Mouse (Mus musculus) olfactory bulb, adult 2 months (tissue): ENCODE results near the gene Mfsd4a. TPM values are rescaled to one million over a fixed set of nuclear protein-coding genes. Genes with fewer than 3 reads are reported as not detected.

ENCODE experiments used
- H3K27ac ChIP-seq: fragments of 200-500 bp; 2 replicates; pipeline ENCODE4 v1.5.1; 2012; ENCODE audit warnings: low read depth, low read length; ENCODE audit not compliant: insufficient read depth
- H3K4me1 ChIP-seq: fragments of 200-500 bp; 2 replicates; pipeline ENCODE4 v1.6.1; 2012; ENCODE audit warnings: low read length; ENCODE audit not compliant: control insufficient read depth, insufficient read depth
- H3K4me3 ChIP-seq: fragments of 200-500 bp; 2 replicates; pipeline ENCODE4 v1.5.1; 2012; ENCODE audit warnings: mild to moderate bottlenecking, low read depth, low read length, moderate library complexity; ENCODE audit not compliant: insufficient read depth
- CTCF ChIP-seq: fragments of 200-500 bp; IDR thresholded peaks from 2 replicates; pipeline ENCODE4 v1.5.1; 2012; ENCODE audit warnings: low read depth, mild to moderate bottlenecking, low read length, moderate library complexity; ENCODE audit not compliant: insufficient read depth
- POLR2A ChIP-seq: fragments of 200-500 bp; IDR thresholded peaks from 2 replicates; pipeline ENCODE4 v1.6.1; 2012; ENCODE audit warnings: mild to moderate bottlenecking, low read depth, low read length, moderate library complexity; ENCODE audit not compliant: insufficient read depth
- WGBS: fragments of 180-500 bp; shearing (Covaris S2); methylation state at CpG from one replicate; pipeline ENCODE4 v1.1.7; 2018; 5-methylcytosine and 5-hydroxymethylcytosine counted together
- polyA plus RNA-seq: library from polyadenylated mRNA; stranded (reverse); fragments of >200 nt; gene quantifications from 2 replicates; pipeline ENCODE4 v1.2.4, GENCODE M21; 2012; ENCODE audit warnings: low replicate concordance; ENCODE audit not compliant: missing spikeins, insufficient read depth, insufficient read length

Mfsd4a gene
- polyA plus RNA-seq, 1 experiment = not detected

- TF ChIP-seq CTCF (no peak), POLR2A (no peak)
- Histone ChIP-seq H3K27ac (no peak overlapping the region), H3K4me1 (no peaks in the 10 kb centered on the region), H3K4me3 (no peak overlapping the region)
- whole genome bisulfite sequencing = 92% methylated on average over 6 of the region's 6 CpGs
Observed at GRCm38 (mm10) chr1:131973991-131974390, 93.9 kb downstream of the Mfsd4a start.

Other genes starting within 250 kb of the Mfsd4a start
- not detected in 2 replicates for gene Slc41a1, start 240.6 kb downstream of the Mfsd4a start, polyA plus RNA-seq
- not detected in 2 replicates for gene Rab29, start 200.8 kb downstream of the Mfsd4a start, polyA plus RNA-seq
- 215 and 292 TPM in 2 replicates for gene Nucks1, start 157.5 kb downstream of the Mfsd4a start, polyA plus RNA-seq
- not detected in 2 replicates for gene Slc45a3, start 105.1 kb downstream of the Mfsd4a start, polyA plus RNA-seq
- not detected in 2 replicates for gene Elk4, start 60.5 kb downstream of the Mfsd4a start, polyA plus RNA-seq
- gene Cdk18, start 71.6 kb upstream of the Mfsd4a start, polyA plus RNA-seq = not detected in 2 replicates
- gene Lemd1, start 123.4 kb upstream of the Mfsd4a start, polyA plus RNA-seq = not detected in 2 replicates
- gene AC124108.1, start 123.4 kb upstream of the Mfsd4a start, polyA plus RNA-seq = not detected in 2 replicates
- not detected in 2 replicates for gene Gm10188, start 161.7 kb upstream of the Mfsd4a start, polyA plus RNA-seq
- not detected in 2 replicates for gene Klhdc8a, start 230.6 kb upstream of the Mfsd4a start, polyA plus RNA-seq
- not detected in 2 replicates for gene Nuak2, start 248.1 kb upstream of the Mfsd4a start, polyA plus RNA-seq